Mouse (Mus musculus): ENCODE measurements around the gene Tagap. TPM values are rescaled to one million over a fixed set of nuclear protein-coding genes. Genes with fewer than 3 reads are reported as not detected.

The Tagap gene
- polyA plus RNA-seq, 1 experiment from 2014 or later, result 1.2 TPM

DNA sequence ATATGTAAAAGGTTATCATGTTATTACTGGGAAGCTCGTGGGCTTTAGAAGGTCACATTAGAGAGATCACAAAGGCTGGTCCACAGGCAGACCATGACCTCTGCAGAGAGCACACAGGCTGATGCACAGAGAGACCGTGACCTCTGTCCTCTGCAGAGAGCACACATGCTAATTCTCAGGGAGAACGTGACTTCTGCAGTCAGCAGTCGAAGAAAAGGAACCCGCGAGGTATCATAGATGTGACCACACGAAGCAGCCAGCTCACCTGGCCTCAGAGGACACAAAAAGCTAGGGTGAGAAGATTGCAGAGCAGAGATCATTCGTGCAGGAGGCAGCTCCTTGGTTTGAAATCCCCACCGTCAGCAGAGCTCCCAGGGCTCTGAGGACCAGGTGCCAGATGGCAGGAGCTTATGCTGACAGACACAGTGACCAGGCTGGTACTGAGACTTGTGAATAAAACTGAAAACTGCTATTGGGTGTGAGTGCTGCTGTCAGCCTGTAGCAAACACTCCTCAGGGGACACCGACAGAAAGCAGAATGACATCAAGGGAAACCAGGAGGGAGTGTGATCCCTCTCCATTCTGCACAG, 29.7 kb upstream of the Tagap start:
- no peaks in the 10 kb centered on the region for H3K9me3 ChIP-seq
- no peaks in the 10 kb centered on the region for H3K27me3 ChIP-seq (replicated peaks)
- H3K4me1 ChIP-seq, result no peaks in the 10 kb centered on the region
- WGBS, result 61% methylated on average over 10 of the region's 10 CpGs
- no peak overlapping the region for H3K27ac ChIP-seq
- no peak overlapping the region for H3K4me2 ChIP-seq
- no peak for ATAC-seq (ENCODE audit: insufficient read depth, low FRiP score, low read depth)
- H3K9ac ChIP-seq, result no peak overlapping the region
- no peak overlapping the region for H3K4me3 ChIP-seq (replicated peaks)
- H3K36me3 ChIP-seq, result no peaks in the 10 kb centered on the region

GRCm38 (mm10) chr17:7897120-7897519, 28.7 kb upstream of the Tagap start:
- no peaks in the 10 kb centered on the region for H3K4me1 ChIP-seq
- no peaks in the 10 kb centered on the region for H3K36me3 ChIP-seq
- H3K9ac ChIP-seq, result no peak overlapping the region
- H3K4me2 ChIP-seq, result peak overlapping the region; percentile 8; the same call in 1 of the 2 replicates
- peak overlapping the region; percentile 3; the same call in 1 of the 2 replicates for H3K4me3 ChIP-seq (replicated peaks)
- H3K27ac ChIP-seq, result no peak overlapping the region
- WGBS, result 59% methylated on average over 11 of the region's 11 CpGs
- no peaks in the 10 kb centered on the region for H3K27me3 ChIP-seq (replicated peaks)
- no peak for ATAC-seq (ENCODE audit: insufficient read depth, low FRiP score, low read depth)
- H3K9me3 ChIP-seq, result no peaks in the 10 kb centered on the region

DNA sequence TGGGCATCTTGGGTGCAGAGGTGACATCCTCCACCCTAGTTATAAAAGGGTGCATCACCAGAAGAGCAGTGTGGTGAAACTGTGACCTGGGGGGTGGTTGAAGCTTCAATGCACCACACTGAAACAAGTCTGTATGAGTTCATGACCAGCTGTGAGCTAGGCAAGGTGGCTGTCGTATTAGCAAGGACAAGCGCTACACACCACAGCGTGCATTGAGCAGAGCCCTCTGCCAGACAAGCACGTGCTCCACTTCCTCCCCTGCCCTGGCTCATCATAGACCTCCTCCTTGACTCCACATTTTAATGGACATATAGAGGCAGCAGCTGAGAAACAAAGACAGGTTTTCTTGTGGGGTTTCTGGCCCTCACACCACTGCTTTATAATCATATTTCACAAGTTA, 28.0 kb upstream of the Tagap start:
- H3K4me2 ChIP-seq, result no peak overlapping the region
- no peaks in the 10 kb centered on the region for H3K27me3 ChIP-seq (replicated peaks)
- no peak overlapping the region for H3K4me3 ChIP-seq (replicated peaks)
- no peaks in the 10 kb centered on the region for H3K9me3 ChIP-seq
- no peak for ATAC-seq (ENCODE audit: insufficient read depth, low FRiP score, low read depth)
- H3K9ac ChIP-seq, result no peak overlapping the region
- WGBS, result 69% methylated on average over 4 of the region's 4 CpGs
- no peaks in the 10 kb centered on the region for H3K36me3 ChIP-seq
- H3K27ac ChIP-seq, result no peak overlapping the region
- no peaks in the 10 kb centered on the region for H3K4me1 ChIP-seq

- H3K4me2 ChIP-seq, result no peak overlapping the region
- H3K9ac ChIP-seq, result no peak overlapping the region
- WGBS, result 54% methylated on average over 6 of the region's 6 CpGs
- no peaks in the 10 kb centered on the region for H3K27me3 ChIP-seq (replicated peaks)
- no peaks in the 10 kb centered on the region for H3K4me1 ChIP-seq
- no peaks in the 10 kb centered on the region for H3K9me3 ChIP-seq
- no peak overlapping the region for H3K4me3 ChIP-seq (replicated peaks)
- ATAC-seq (ENCODE audit: insufficient read depth, low FRiP score, low read depth), result no peak
- H3K27ac ChIP-seq, result no peak overlapping the region
- H3K36me3 ChIP-seq, result no peaks in the 10 kb centered on the region
These were observed 26.6 kb upstream of the Tagap start for GRCm38 (mm10) chr17:7899233-7899632.

DNA sequence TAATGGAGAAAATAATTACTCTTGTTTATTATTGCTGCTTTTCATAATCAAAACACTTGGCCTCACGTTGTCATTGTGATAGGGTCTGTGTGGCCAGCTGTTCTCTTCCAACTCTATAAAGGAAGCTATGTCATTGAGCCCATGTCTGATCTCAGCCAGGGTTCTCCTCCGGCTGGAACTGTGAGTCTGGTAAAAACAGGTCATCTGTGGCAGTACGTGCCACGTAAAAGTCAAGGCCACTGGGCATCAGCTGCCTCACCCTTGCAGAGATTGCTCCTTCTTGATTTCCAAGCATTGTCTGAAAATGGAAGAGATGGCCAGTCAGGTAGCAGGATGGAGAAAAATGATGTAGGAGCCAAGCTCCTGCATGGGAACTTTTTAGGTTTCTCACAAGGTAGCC, 25.8 kb upstream of the Tagap start:
- H3K27ac ChIP-seq, result no peak overlapping the region
- H3K9ac ChIP-seq, result no peak overlapping the region
- no peaks in the 10 kb centered on the region for H3K9me3 ChIP-seq
- ATAC-seq (ENCODE audit: insufficient read depth, low FRiP score, low read depth), result no peak
- H3K36me3 ChIP-seq, result no peaks in the 10 kb centered on the region
- H3K4me3 ChIP-seq (replicated peaks), result no peak overlapping the region
- WGBS, result 79% methylated on average over 4 of the region's 4 CpGs
- no peak overlapping the region for H3K4me2 ChIP-seq
- no peaks in the 10 kb centered on the region for H3K4me1 ChIP-seq
- no peaks in the 10 kb centered on the region for H3K27me3 ChIP-seq (replicated peaks)

DNA sequence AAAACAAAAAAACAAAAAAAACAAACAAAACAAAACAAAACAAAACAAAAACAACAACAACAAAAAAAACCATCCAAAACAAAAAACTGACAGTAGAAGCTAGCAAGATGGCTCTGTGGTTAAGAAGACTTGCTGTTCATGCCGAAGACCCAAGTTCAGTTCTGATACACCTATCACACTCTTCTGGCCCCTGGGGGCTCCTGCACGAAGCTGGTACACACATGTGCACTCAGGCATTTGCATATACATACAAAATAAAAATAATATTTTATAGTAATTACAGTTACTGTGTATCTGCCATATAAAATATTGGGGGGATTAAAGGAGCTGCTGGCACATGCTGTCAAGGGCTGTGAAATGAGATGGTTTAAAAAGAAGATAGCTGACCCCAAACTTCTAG, 24.3 kb upstream of the Tagap start:
- Histone ChIP-seq H3K27me3 (replicated peaks) (no peaks in the 10 kb centered on the region), H3K9ac (no peak overlapping the region), H3K4me2 (no peak overlapping the region), H3K4me1 (no peaks in the 10 kb centered on the region), H3K36me3 (no peaks in the 10 kb centered on the region), H3K4me3 (replicated peaks) (no peak overlapping the region), H3K27ac (no peak overlapping the region), H3K9me3 (no peaks in the 10 kb centered on the region)
- ATAC-seq (ENCODE audit: insufficient read depth, low FRiP score, low read depth), result no peak
- 76% methylated on average over 2 of the region's 2 CpGs for WGBS

- no peak overlapping the region for H3K4me3 ChIP-seq (replicated peaks)
- H3K9ac ChIP-seq, result no peak overlapping the region
- 69% methylated on average over 3 of the region's 3 CpGs for WGBS
- ATAC-seq (ENCODE audit: insufficient read depth, low FRiP score, low read depth), result no peak
- no peak overlapping the region for H3K4me2 ChIP-seq
- H3K27ac ChIP-seq, result no peak overlapping the region
- no peaks in the 10 kb centered on the region for H3K9me3 ChIP-seq
- no peaks in the 10 kb centered on the region for H3K4me1 ChIP-seq
- H3K27me3 ChIP-seq (replicated peaks), result no peaks in the 10 kb centered on the region
- no peaks in the 10 kb centered on the region for H3K36me3 ChIP-seq
These were observed 23.4 kb upstream of the Tagap start for GRCm38 (mm10) chr17:7902362-7902761.

GRCm38 (mm10) chr17:7904992-7905391, 20.8 kb upstream of the Tagap start:
- no peak for ATAC-seq (ENCODE audit: insufficient read depth, low FRiP score, low read depth)
- 38% methylated on average over 2 of the region's 2 CpGs for WGBS
- Histone ChIP-seq H3K27ac (no peak overlapping the region), H3K9ac (no peak overlapping the region), H3K36me3 (no peaks in the 10 kb centered on the region), H3K4me2 (no peak overlapping the region), H3K4me3 (replicated peaks) (no peak overlapping the region), H3K27me3 (replicated peaks) (no peaks in the 10 kb centered on the region), H3K4me1 (no peaks in the 10 kb centered on the region), H3K9me3 (no peaks in the 10 kb centered on the region)

GRCm38 (mm10) chr17:7905936-7906685, 19.7 kb upstream of the Tagap start:
- 43% methylated on average over 4 of the region's 4 CpGs for WGBS
- Histone ChIP-seq H3K4me3 (replicated peaks) (no peak overlapping the region), H3K27ac (no peak overlapping the region), H3K9ac (no peak overlapping the region), H3K4me1 (no peaks in the 10 kb centered on the region), H3K36me3 (no peaks in the 10 kb centered on the region), H3K9me3 (no peaks in the 10 kb centered on the region), H3K4me2 (no peak overlapping the region), H3K27me3 (replicated peaks) (no peaks in the 10 kb centered on the region)
- ATAC-seq (ENCODE audit: insufficient read depth, low FRiP score, low read depth), result no peak

DNA sequence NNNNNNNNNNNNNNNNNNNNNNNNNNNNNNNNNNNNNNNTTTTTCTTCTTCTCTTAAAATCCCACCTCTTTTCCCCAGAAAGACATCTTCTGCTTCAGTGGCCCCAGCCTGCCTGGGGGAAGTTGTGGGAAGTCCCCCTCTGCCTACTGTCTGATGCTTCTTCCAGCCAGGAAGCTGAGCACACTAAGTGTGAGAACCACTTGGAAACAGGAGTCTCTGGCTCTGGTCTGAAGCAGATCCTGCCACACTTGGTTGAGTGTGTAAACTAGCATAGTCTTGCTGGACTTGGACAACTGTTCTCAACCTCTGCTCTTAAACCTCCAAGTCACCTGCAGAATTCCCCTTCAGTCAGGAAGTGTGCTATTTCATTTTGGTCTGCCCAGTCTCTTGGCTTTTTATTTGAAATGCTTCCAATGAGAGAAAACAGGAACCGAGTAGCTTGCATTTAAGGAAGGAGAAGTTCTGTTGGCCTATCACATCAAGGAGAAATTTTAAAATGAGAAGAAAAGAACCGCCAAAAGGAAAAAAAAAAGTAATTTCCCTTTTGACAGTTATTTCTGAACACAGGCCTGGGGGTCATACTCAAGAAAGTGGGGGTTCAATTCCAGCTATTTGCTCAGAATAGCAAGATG, 11.1 kb upstream of the Tagap start:
- no peaks in the 10 kb centered on the region for H3K4me1 ChIP-seq

GRCm38 (mm10) chr17:7915791-7916190, 10.0 kb upstream of the Tagap start:
- Histone ChIP-seq H3K4me1 (no peaks in the 10 kb centered on the region), H3K9ac (no peak overlapping the region), H3K27ac (no peak overlapping the region), H3K36me3 (no peaks in the 10 kb centered on the region), H3K4me2 (no peak overlapping the region), H3K9me3 (no peaks in the 10 kb centered on the region), H3K27me3 (replicated peaks) (no peaks in the 10 kb centered on the region), H3K4me3 (replicated peaks) (no peak overlapping the region)
- ATAC-seq (ENCODE audit: insufficient read depth, low FRiP score, low read depth), result no peak
- 75% methylated on average over 9 of the region's 9 CpGs for WGBS

More for the DNA sequence above, 11.1 kb upstream of the Tagap start:
- Histone ChIP-seq H3K9ac (no peak overlapping the region), H3K27ac (no peak overlapping the region), H3K4me2 (no peak overlapping the region), H3K4me3 (replicated peaks) (no peak overlapping the region), H3K27me3 (replicated peaks) (no peaks in the 10 kb centered on the region), H3K9me3 (no peaks in the 10 kb centered on the region), H3K36me3 (no peaks in the 10 kb centered on the region)
- ATAC-seq (ENCODE audit: insufficient read depth, low FRiP score, low read depth), result no peak
- WGBS, result 82% methylated on average over 2 of the region's 2 CpGs

- ATAC-seq (ENCODE audit: insufficient read depth, low FRiP score, low read depth), result no peak
- no peaks in the 10 kb centered on the region for H3K9me3 ChIP-seq
- no peaks in the 10 kb centered on the region for H3K4me1 ChIP-seq
- no peaks in the 10 kb centered on the region for H3K27me3 ChIP-seq (replicated peaks)
- 47% methylated on average over 12 of the region's 12 CpGs for WGBS
- H3K4me2 ChIP-seq, result no peak overlapping the region
- no peak overlapping the region for H3K27ac ChIP-seq
- H3K4me3 ChIP-seq (replicated peaks), result no peak overlapping the region
- H3K36me3 ChIP-seq, result no peaks in the 10 kb centered on the region
- H3K9ac ChIP-seq, result no peak overlapping the region
These were observed 8.8 kb upstream of the Tagap start for GRCm38 (mm10) chr17:7916782-7917574.
